Mouse (Mus musculus) hindbrain, embryonic 16.5 days (tissue): ENCODE data around the gene Prickle4. TPM values are rescaled to one million over a fixed set of nuclear protein-coding genes. Genes with fewer than 3 reads are reported as not detected.

Source experiments
- ATAC-seq: fragments of 200-750 bp; cut with Nextera tagmentation; 2 replicates; pipeline ENCODE4 v1.8.0; 2017; ENCODE audit warnings: moderate TSS enrichment, moderate library complexity
- H3K27ac ChIP-seq: fragments of 300-500 bp; sonication (generic); 2 replicates; pipeline ENCODE4 v1.5.1; 2014; ENCODE audit warnings: low read depth, mild to moderate bottlenecking, control low read depth, low read length, moderate library complexity
- H3K27me3 ChIP-seq: fragments of 300-500 bp; sonication (generic); replicated peaks from 2 replicates; pipeline ENCODE4 v1.6.1; 2014; ENCODE audit warnings: low read length; ENCODE audit not compliant: control insufficient read depth, insufficient read depth
- H3K36me3 ChIP-seq: fragments of 300-500 bp; sonication (generic); 2 replicates; pipeline ENCODE4 v1.6.1; 2014; ENCODE audit warnings: mild to moderate bottlenecking, low read length, moderate library complexity, mixed read lengths; ENCODE audit not compliant: control insufficient read depth, insufficient read depth
- H3K4me1 ChIP-seq: fragments of 300-500 bp; sonication (generic); 2 replicates; pipeline ENCODE4 v1.6.1; 2014; ENCODE audit warnings: low read depth, low read length; ENCODE audit not compliant: control insufficient read depth, insufficient read depth
- H3K4me2 ChIP-seq: fragments of 300-500 bp; sonication (generic); 2 replicates; pipeline ENCODE4 v1.6.1; 2014; ENCODE audit warnings: mild to moderate bottlenecking, low read length, control low read depth, moderate library complexity
- H3K4me3 ChIP-seq: fragments of 300-500 bp; sonication (generic); 2 replicates; pipeline ENCODE4 v1.5.1; 2014; ENCODE audit warnings: mild to moderate bottlenecking, low read length, control low read depth, moderate library complexity
- H3K9ac ChIP-seq: fragments of 300-500 bp; sonication (generic); 2 replicates; pipeline ENCODE4 v1.6.1; 2014; ENCODE audit warnings: low read depth, mild to moderate bottlenecking, control low read depth, low read length, moderate library complexity
- H3K9me3 ChIP-seq: fragments of 300-500 bp; sonication (generic); 2 replicates; pipeline ENCODE4 v1.6.1; 2014; ENCODE audit warnings: mild to moderate bottlenecking, low read length, moderate library complexity; ENCODE audit not compliant: control insufficient read depth
- WGBS: fragments of 180-500 bp; shearing (Covaris S2); extraction: QIAGEN DNeasy Blood & Tissue Kit; methylation state at CpG from one replicate; pipeline ENCODE4 v1.1.7; 2014; 5-methylcytosine and 5-hydroxymethylcytosine counted together
- polyA plus RNA-seq: library from polyadenylated mRNA; unstranded; fragments of >200 nt; fragmentation: Nextera tagmentation; extraction: Ambion mirVana; gene quantifications from 2 replicates; pipeline ENCODE4 v1.2.1, GENCODE M21; 2015

Gene Prickle4
- polyA plus RNA-seq, 1 experiment from 2014 or later = 1.6 TPM

GRCm38 (mm10) chr17:47708972-47709371, 14.4 kb upstream of the Prickle4 start:
- no peak for ATAC-seq
- no peak overlapping the region for H3K9ac ChIP-seq
- 79% methylated on average over 4 of the region's 4 CpGs for WGBS

DNA sequence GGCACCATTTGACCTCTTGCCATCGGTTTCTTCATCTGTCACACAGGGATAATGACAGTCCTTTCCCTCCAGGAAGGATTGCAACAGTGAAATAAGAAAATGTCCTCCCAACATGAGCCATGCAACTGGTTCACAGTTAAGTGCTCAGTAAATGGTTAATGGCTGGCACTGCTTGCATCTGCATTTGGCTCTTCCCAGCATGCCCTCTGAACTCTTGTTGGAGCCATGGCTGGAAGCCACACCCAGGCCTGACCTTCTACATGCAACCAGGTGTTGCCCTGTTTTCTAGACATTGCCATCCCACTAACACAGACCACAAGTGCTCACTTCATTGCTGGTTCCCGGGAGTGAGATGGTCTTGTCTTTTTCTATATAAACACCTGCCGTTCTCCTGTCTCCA, 13.4 kb upstream of the Prickle4 start:
- Histone ChIP-seq H3K4me3 (no peak overlapping the region), H3K9me3 (no peaks in the 10 kb centered on the region), H3K4me2 (no peak overlapping the region), H3K27me3 (no peaks in the 10 kb centered on the region), H3K36me3 (peaks cover 5% of the 10 kb centered on the region; the same call in 1 of the 2 replicates), H3K9ac (no peak overlapping the region), H3K27ac (no peak overlapping the region), H3K4me1 (no peaks in the 10 kb centered on the region)
- no peak for ATAC-seq
- WGBS = 84% methylated on average over 3 of the region's 3 CpGs

More at GRCm38 (mm10) chr17:47708972-47709371, 14.4 kb upstream of the Prickle4 start:
- Histone ChIP-seq H3K4me1 (no peaks in the 10 kb centered on the region), H3K4me2 (no peak overlapping the region), H3K36me3 (no peaks in the 10 kb centered on the region), H3K27ac (no peak overlapping the region), H3K9me3 (no peaks in the 10 kb centered on the region), H3K27me3 (no peaks in the 10 kb centered on the region), H3K4me3 (no peak overlapping the region)

- H3K4me2 ChIP-seq = no peak overlapping the region
- peaks cover 15% of the 10 kb centered on the region; the same call in 1 of the 2 replicates for H3K36me3 ChIP-seq
- H3K27me3 ChIP-seq = no peaks in the 10 kb centered on the region
- no peak for ATAC-seq
- H3K9ac ChIP-seq = no peak overlapping the region
- no peak overlapping the region for H3K27ac ChIP-seq
- WGBS = 65% methylated on average over 1 of the region's 1 CpGs
- H3K9me3 ChIP-seq = no peaks in the 10 kb centered on the region
- no peak overlapping the region for H3K4me3 ChIP-seq
- no peaks in the 10 kb centered on the region for H3K4me1 ChIP-seq
Measured at GRCm38 (mm10) chr17:47706196-47706595, 11.7 kb upstream of the Prickle4 start.

GRCm38 (mm10) chr17:47704692-47705091, 10.2 kb upstream of the Prickle4 start:
- Histone ChIP-seq H3K27ac (no peak overlapping the region), H3K36me3 (peaks cover 23% of the 10 kb centered on the region; the same call in 1 of the 2 replicates), H3K4me2 (no peak overlapping the region), H3K4me1 (no peaks in the 10 kb centered on the region), H3K9me3 (no peaks in the 10 kb centered on the region), H3K4me3 (no peak overlapping the region), H3K27me3 (no peaks in the 10 kb centered on the region), H3K9ac (no peak overlapping the region)
- WGBS = 84% methylated on average over 4 of the region's 4 CpGs
- no peak for ATAC-seq

GRCm38 (mm10) chr17:47703556-47703955, 9.0 kb upstream of the Prickle4 start:
- no peak overlapping the region for H3K4me3 ChIP-seq
- no peak overlapping the region for H3K27ac ChIP-seq
- ATAC-seq = no peak
- no peaks in the 10 kb centered on the region for H3K27me3 ChIP-seq
- 34% methylated on average over 20 of the region's 20 CpGs for WGBS
- no peak overlapping the region for H3K4me2 ChIP-seq
- H3K36me3 ChIP-seq = peaks cover 23% of the 10 kb centered on the region; the same call in 1 of the 2 replicates
- H3K9ac ChIP-seq = no peak overlapping the region
- no peaks in the 10 kb centered on the region for H3K4me1 ChIP-seq
- no peaks in the 10 kb centered on the region for H3K9me3 ChIP-seq

DNA sequence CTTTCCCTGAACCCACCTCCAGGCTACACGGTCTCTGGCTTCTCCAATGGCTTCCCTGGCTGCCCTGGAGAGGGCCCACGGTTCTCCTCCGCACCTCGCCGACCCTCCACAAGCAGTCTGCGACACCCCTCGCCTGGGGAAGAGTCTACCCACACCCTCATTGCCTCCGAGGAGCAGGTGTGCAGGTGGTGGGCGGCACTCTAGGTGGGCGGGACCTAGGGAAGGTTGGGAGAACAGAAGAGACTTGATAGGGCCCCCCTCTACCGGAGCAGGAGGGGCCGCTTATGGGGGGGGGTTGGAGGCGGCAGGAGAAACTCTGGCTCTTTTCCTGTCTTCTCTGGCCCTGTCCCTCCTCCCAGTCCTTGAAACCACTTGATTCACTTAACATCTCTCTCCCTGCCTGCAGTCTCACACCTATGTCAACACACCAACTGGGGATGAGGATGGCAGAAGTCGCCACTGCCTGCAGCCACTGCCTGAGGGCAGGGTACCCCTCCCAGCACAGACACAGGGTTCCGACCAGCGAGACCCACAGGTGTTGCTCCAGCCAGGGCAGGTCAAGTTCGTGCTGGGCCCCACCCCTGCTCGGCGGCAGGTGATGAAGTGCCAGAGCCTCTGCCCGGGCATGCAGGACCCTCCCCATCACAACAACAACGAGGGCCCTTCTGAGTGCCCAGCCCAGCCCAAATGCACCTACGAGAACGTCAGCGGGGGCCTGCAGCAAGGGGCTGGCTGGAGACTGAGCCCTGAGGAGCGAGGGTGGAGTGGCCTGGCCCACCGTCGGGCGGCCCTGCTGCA, 8.2 kb upstream of the Prickle4 start:
- WGBS = 47% methylated on average over 25 of the region's 28 CpGs
- Histone ChIP-seq H3K36me3 (peaks cover 23% of the 10 kb centered on the region; the same call in 1 of the 2 replicates), H3K9ac (no peak overlapping the region), H3K4me2 (no peak overlapping the region), H3K4me3 (no peak overlapping the region), H3K9me3 (no peaks in the 10 kb centered on the region), H3K4me1 (no peaks in the 10 kb centered on the region), H3K27ac (no peak overlapping the region), H3K27me3 (no peaks in the 10 kb centered on the region)
- ATAC-seq = no peak

GRCm38 (mm10) chr17:47701793-47702192, 7.3 kb upstream of the Prickle4 start:
- WGBS = 59% methylated on average over 9 of the region's 9 CpGs
- Histone ChIP-seq H3K9ac (no peak overlapping the region), H3K4me2 (no peak overlapping the region), H3K4me3 (no peak overlapping the region), H3K27ac (peak overlapping the region; percentile 40; the same call in 1 of the 2 replicates), H3K9me3 (no peaks in the 10 kb centered on the region), H3K36me3 (peaks cover 23% of the 10 kb centered on the region; the same call in 1 of the 2 replicates), H3K4me1 (no peaks in the 10 kb centered on the region), H3K27me3 (no peaks in the 10 kb centered on the region)
- ATAC-seq = peak; percentile 28; the same call in 1 of the 2 replicates

DNA sequence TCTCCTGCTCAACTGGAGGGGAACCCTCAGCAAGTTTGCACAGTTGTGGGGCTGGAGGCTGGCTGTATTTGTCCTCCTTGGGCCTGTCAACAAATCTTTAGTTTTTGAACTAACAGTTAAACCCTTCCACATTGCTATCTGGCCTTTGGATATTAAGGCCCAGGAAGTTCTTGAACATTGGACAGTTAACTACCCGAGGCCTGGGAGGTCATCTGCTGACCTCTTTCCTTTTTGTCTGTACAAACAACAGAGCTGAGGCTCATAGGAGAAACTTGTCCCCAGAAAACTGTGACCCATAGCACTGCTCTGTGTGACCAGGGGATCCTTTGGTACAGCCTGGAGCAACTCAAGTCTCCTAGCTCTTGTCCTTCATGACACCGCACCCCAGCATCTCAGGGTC, 4.5 kb upstream of the Prickle4 start:
- Histone ChIP-seq H3K4me1 (peaks cover 7% of the 10 kb centered on the region), H3K27ac (no peak overlapping the region), H3K4me3 (no peak overlapping the region), H3K9ac (no peak overlapping the region), H3K4me2 (no peak overlapping the region), H3K27me3 (no peaks in the 10 kb centered on the region), H3K36me3 (peaks cover 23% of the 10 kb centered on the region; the same call in 1 of the 2 replicates), H3K9me3 (no peaks in the 10 kb centered on the region)
- WGBS = 80% methylated on average over 2 of the region's 2 CpGs
- ATAC-seq = no peak

GRCm38 (mm10) chr17:47698156-47698555, 3.6 kb upstream of the Prickle4 start:
- WGBS = 93% methylated on average over 10 of the region's 10 CpGs
- ATAC-seq = no peak
- H3K27me3 ChIP-seq = no peaks in the 10 kb centered on the region
- no peak overlapping the region for H3K9ac ChIP-seq
- H3K9me3 ChIP-seq = no peaks in the 10 kb centered on the region
- no peak overlapping the region for H3K27ac ChIP-seq
- H3K4me2 ChIP-seq = no peak overlapping the region
- H3K4me1 ChIP-seq = peaks cover 11% of the 10 kb centered on the region
- H3K36me3 ChIP-seq = peaks cover 20% of the 10 kb centered on the region; the same call in 1 of the 2 replicates
- no peak overlapping the region for H3K4me3 ChIP-seq
